Mouse (Mus musculus) urinary bladder, postnatal 10 days (tissue): ENCODE results near the gene Asb8.
A peak's percentile ranks its signal among the peaks of the same experiment; 100 is the strongest.

Source experiments
- DNase-seq: peaks from one replicate; pipeline ENCODE4 v3.0.0; 2022; ENCODE audit warnings: low spot score

Gene Asb8

DNA sequence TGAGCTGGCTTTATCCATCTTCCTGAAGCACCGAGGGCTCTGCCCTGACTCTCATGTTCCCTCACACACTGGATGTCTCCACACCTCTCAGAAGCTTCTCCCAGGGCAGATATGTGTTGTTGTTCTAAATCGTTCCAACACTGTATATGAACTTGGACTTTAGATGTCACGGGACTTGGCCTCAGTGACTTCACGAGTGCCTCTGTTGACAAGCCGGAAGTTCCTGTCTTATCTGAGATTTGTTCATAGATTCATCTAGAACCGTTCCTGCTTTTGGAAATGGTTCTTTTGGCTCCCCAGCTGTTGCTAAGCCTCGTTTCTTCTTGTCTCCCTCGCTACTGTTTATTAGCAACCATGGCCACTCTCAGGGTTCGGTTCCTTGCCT, 49.7 kb downstream of the Asb8 start:
- no peak for DNase-seq

DNA sequence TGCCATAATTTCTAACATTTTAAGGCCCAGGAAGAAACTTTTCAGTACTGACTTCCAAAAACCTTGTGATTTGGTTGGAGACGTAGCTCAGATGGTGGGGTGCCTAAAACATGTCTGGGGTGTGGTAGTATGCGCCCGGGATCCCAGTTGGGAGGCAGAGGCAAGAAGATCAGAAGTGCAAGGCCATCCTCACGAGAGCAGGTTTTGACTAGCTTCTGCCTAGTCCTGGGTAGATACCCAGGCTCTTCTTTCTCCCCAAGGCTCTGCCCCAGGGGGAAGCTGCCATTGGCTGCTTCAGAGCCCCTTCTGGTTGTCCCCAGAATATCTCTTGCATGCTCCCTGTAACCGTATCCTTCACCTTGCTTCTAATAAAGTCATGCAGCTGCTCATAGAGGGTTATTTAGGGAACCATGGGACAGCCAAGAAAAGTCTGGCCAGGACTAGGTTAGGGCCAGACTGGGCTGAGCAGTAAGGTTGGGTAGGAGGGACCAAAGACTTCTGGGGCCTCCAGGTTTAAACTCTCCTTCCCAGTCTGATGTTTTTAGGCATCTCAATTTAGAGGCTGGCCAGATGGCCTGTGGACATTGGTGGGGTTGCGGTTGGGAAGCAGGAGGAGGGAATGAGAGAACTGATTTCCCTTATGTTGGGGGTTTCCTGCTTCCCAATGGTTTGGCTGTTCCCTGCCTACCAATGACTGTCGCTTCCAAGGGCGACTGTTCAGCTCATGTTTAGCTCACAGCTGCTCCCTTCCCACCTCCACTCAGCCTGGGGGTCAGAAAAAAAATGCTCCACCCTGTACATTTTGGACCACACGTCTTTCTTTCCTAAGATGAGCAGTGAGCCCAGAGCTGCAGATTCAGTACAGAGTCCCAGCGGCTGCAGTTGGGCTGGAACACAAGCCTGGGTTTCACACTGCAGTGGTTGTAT, 50.3 kb downstream of the Asb8 start:
- no peak for DNase-seq

DNA sequence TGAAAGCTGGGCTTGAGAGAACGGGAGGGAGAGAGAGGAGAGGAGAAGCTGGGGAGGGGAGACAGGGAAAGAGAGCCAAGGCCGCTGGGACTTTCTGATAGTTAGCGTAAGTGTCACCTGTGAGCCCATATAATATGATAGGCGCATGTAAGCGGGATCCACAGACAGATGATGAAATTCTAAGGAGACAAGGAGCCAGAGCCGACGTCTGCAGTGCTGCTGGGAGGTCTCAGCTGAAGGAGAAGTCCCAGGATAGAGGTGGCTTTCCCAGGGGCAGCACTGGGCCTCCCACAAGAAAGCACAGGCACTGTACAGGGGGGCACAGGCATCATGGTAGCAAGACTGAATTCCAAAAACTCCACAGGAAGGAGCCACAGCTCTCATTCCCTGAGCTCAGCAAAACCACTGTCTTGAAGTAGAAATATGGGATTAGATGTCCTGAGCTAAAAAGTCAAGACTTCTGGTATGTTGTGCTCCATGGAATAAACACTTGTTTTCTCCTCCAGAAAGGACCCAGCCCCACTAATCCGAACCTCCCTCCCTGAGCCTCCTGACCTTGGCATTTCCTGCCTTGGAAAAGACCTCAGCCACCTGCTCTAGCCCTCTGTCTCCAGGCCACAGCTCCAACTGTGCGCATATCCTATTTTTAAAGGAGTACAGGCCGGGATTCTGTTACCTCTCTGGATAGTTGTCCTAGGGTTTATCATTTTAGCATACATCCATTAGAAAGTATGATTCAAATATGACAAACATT, 51.1 kb downstream of the Asb8 start:
- DNase-seq: no peak

DNA sequence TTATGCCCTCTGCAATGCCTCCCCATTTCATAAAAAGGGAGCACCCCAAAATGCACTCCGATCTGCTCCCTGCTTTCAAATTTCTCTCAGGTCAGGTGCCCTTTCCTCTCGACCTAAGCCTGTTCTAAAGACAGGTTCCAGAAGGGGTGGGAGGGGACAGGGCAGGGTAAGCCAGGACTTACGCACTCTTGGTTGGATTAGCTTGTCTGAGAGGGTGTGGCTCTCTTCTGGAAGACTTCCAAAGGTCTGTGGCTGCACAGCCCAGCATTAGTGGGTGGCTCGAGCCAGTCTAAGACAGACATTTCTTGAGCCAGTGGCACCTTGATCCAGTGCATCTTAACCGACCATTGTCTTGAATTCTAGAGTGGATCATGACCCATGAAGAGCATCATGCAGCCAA, 53.6 kb downstream of the Asb8 start:
- no peak for DNase-seq

DNA sequence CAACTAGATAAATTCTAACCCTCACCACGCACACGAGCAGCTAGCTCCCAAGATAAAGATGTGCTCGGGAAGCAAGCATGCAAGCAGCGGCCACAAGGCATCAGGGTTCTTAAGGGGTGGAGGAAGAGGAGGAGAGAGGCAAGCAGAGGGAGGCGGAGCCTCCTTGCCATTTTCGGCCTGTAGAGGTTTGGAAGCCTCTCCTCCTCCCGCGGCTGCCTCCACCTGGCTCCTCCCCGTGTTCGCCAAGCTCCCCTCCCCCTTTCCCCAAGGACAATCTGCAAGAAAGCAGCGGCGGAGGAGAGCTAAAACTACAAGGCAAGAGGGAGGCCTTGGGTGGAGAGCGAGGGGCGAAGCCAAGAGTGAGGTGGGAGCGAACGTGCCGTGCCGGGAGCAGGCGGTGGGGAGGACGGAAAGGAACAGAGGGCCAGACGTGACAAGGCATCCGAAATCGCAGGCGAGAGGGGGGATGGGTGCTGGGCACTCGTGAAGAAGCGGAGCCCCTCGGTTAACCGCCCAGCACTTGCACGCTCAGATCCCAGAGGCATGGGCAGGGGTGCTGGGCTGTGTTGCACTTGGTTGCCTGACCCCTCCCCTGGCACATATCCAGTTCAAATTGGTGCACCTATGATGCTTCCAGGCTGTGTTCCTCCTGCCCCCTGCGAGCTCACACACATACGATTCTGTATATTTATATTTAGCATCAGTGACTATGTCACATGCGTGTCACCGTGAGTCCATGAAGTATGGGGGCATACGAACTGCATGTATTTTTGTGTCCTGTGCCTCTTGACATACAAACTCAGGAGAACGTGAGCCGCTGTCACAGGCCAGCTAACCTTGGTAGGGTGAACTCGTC, 56.9 kb downstream of the Asb8 start:
- peak; percentile 32 for DNase-seq

DNA sequence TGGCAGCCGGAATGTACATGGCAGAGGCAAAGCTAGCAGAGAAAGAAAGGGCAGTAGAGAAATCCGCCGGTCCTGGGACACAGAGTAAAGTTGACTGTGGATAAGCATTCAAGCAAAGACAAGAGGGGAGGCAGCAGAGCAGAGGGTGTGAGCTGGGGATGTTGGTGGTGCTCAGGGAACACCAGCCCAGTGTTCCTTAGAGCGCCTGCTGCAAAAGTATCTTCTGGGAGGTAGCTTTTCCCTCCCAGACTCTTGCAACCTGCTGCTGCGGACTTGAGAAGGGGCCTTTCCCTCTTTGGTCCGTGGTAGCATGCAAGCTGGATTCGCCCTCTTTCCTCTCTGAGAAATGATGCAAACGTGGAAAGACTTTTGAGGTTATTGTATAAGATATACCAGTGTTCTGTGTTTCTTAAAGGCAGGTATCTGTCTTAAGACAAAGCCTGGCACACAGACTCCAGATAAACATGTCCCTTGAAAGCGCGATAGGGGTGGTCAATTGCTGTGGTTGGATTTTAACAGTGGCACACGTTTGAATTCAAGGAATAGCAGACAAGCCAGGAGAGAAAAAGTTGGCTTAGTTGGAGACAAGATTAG, 57.6 kb downstream of the Asb8 start:
- no peak for DNase-seq

DNA sequence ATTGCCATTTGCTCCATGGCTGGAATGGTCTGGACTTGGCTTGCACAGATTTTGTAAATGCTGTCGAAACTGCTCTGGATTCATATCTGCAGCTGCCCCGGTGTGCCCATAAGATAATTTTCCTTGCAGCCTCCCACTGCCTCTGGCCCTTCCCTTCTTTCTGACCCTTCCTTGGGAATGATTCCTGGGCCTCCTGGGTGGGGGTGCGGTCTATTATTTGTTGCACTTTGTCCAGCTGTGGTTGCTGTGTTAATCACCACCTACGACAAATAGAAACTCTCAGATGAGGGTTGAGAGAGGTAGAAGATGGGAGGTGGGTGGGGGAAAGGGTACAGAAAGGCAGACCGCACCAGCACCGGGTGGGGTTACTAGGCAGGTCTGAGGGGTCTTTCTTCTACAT, 58.2 kb downstream of the Asb8 start:
- no peak for DNase-seq

DNA sequence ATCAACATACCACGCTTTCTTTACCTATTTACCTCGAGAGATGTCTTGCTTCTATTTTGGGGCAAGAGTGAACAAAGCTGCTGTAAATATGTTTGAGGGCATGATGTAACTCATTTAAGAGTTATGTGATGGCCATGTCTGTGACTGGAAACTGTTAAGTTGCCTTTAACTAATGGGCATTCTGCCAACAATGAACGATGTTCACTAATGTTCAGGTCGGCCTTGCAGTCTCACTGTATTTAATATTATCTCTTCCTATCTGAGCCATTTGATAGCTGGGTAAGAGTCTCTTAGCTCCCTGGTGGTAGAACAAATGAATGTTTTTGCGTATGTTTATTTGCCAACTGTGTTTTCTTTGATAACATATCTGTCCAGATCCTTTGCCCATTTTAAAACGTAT, 58.9 kb downstream of the Asb8 start:
- DNase-seq: no peak

DNA sequence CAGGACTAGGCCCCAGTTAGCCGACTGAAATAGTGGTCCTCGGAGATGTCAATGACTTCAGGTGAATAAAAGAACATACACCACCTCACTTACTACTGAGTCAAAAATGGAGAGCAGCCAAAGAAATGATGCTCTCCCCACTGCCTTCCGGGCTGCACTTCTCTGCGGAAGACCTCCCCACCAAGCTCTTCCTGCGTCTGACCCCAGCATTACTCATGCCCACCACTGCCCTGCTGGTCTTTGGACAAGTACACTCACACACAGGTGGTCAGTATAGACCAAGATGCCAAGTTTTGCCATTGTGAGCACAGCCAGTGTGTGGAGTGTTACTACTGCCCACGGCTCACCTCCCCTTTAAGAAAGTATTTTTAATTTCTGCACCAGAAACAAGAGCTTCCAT, 63.0 kb downstream of the Asb8 start:
- no peak for DNase-seq

DNA sequence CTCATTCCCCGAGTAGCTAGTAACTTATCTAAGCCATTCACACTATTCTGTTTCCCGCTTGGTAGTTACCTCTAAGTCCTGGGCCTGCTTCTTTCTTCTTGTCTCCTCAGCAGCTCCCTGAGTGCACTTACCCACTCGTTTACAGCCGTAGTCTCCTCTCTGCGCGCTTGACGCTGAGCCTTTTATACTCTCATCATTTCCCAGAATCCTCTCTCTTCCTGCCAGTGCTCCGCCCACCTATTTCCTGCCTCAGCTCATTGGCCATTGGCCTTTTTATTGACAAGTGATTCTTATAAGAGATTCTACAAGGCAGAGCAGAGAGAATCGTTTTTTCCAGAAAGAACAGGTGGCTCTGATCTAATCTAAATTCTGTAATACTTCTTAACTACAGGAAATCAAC, 66.9 kb downstream of the Asb8 start:
- DNase-seq: no peak

DNA sequence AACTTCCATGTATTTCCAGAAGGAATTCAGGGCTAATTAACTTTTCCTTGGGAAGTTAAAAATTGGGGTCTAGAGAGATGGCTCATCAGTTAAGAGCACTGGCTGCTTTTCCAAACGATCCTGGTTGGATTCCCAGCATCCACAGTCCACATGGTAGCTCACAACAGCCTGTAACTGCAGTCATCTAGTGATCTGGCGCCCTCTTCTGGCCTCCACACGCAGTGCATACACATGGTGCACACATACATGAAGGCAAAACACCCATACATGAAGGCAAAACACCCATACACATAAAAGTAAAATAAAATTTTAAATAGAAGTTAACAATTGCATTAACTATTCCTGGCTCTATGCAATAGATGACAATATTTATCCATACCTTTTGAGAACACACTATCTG, 68.5 kb downstream of the Asb8 start:
- DNase-seq: no peak

DNA sequence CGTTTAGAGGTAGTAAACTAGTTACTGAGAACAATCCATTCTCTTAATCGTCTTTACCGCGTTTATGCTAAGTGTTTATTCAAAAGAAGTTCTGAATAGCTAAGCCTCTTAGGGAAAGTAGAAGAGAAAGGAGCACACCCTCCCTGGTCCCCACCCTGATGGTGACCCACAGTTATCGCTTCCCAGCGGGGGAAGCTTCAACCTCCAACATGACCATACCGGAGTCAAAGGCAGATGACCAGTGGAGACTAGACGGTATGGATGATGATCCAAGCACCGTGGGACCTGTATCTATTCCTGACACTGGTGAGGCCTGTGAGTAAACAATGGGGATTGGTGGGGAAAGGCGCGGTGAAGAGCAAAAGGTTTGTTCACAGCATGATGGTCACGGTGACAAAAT, 70.5 kb downstream of the Asb8 start:
- DNase-seq: no peak

DNA sequence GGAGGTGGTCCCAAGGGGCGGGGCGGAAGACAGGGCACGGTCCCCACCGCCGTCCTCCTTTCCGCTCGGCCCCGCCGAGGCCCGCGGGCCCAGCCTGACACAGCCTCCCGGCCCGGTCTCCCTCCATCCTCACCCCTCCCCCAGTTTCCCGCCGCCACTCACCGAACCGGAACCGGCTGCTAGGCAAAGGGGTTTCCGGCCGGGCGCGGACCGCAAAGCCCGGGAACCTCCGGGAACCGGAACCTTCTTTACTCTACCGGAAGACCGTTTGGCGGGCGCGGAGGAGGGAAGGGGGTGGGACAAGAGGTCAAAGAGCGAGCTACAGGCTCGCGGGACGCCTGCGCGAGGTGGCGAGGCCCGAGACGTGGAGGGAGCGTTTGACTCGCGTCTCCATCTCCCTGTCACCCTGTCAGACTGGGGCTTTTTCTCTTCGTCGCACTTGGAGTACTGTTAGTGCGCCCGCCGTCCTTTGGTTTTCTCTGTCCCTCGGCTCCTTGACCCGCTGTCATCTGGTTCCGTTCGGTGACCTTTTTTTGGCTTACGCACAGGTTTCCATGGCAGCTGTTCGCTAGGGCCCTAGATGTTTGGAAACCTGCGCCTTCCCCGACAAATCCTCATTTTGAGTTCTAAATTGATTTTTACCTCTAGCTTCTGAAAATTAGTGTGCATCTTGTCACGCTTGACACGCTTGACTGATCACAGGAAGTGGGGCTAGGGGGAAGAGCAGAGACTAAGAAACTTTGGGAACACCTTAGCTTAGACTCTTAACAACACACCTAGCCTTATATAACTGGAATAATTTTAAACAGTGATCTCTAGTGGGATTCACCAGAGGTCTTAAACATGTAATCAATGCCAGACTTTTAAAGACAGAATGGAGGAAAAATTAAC, 72.1 kb downstream of the Asb8 start, which contains the start of gene Senp1:
Senp1 (minus strand) TSS at position 624 of the 891 bp plus-strand sequence.
- peak; percentile 60 for DNase-seq

DNA sequence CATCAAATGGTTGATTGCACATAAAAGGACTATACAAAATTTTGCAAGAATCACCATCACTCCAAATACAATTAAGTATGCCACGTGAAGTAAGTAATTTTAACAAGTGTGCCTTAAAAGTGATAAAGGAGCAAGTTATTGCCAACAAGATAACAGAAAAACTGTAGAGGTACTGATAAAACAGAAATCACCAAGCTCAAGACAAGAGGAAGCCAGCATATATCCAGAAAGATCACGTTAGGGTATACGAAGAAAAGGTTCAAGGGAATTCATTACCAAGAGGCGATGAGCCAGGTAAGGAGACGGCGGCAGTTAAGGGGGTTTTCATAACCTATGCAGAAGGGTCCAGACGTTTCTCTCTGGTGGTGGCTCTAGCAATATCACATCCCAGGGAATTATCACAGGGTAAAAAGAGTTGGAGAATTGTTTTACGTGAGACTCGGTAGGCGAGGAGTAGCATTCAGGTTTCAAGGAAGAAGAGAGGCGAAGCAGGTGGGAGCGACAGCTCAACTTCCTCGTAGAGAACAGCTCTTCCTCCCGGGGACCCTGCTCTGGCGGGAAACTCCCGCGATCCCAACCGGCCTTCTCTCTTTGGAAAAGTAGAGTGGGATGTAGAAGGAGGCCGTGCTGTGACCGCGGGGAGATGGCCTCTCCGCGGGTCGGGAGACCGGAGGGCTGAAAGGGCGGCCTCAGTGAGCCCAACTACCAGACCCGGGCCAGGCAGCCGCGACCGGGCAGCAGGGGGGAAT, 72.9 kb downstream of the Asb8 start, which contains the start of gene Pfkm:
Pfkm (plus strand) TSS at position 218 of the 749 bp plus-strand sequence.
- DNase-seq: no peak

DNA sequence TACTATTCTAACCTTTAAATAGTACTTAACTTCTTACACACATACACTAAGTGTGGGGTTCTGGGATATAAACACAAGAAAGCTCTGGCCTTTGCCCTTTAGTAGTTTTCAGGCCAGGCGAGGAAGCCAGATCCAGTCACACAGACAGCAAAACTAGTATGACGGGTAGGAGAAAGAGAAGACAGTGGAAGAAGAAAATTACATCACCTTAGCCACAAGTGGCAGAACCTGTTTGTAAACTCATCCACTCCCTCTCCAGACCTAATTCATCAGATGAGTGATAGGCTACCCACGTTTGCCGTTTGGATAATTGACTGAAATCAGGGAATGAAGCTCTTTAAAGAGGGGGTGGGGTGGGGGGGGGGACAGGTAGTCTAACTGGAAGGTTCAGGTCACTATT, 73.6 kb downstream of the Asb8 start:
- DNase-seq: no peak

DNA sequence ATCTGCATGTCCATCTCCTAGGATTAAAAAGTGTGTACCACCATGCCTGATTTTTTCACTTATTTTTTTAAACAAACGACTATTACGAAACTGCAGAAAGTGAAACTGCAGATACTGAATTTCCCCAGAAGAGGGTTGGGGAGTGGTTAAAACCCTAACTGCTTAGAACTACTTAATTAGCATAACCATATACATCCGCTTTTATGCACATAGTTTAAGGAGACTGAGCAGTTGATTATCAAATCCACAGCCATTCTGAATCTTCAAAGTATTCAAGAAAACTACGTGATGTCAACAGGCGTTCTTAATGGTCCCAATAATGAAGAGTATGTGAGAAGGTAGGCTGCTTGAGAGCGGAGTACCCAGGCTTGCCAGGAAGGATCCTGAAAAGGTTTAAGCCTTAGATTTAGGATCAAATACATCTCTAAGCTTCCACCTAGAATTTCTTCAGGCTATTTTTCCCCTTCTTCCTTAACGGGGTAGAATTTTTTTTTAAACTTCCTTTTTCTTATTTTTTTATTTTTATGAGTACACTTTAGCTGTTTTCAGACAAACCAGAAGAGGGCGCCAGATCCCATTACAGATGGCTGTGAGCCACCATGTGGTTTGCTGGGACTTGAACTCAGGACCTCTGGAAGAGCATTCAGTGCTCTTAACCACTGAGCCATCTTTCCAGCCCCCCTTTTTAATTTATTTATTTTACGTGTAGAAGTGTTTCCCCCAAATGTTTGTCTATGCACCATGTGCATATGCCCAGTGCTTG, 75.8 kb downstream of the Asb8 start:
- no peak for DNase-seq

DNA sequence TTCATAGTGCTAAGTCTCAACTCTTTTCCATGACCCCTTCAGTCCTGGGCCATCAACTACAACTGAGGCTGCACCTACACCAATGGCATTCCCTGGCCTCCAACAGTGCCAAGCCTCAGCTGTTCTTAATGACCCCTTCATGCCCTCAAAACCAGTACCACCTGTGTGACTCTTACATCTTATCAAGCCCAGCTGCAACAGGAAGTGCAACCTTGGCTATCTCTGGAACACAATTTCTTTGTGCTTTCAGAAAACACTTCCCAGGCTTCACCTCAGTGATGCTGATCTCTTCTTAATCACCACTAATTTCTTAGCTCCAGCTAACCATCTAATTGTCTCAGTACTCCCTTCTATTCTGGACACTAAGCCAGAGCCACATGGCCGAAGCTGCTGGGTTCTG, 76.5 kb downstream of the Asb8 start:
- no peak for DNase-seq
